Mouse (Mus musculus) left cerebral cortex, postnatal 4 days (tissue): Measurements from ENCODE around the gene H3f3a. TPM values are rescaled to one million over a fixed set of nuclear protein-coding genes. Genes with fewer than 3 reads are reported as not detected.

Experiments used
- DNase-seq: peaks from one replicate; pipeline ENCODE4 v3.0.0-alpha.2; 2022
- intact Hi-C: fragments of 180-260 bp; cut with DNase I; formaldehyde crosslinking; loops from one replicate; pipeline ENCODE4 v1.15.1; 2025
- total RNA-seq, 2 experiments: library from RNA; stranded (reverse); gene quantifications; 2 replicates each; pipeline ENCODE4 v1.2.3; 2021

H3f3a gene
- total RNA-seq, 2 experiments from 2014 or later, result 848 to 881 TPM

GRCm38 (mm10) chr1:180824721-180825120 is 11.0 kb upstream of the H3f3a start:
- intact Hi-C loops, result no loop called here
- DNase-seq, result no peak

- DNase-seq, result peak; percentile 31
- intact Hi-C loops, result no loop called here
Observed at GRCm38 (mm10) chr1:180823716-180824115, 10.0 kb upstream of the H3f3a start.

- no peak for DNase-seq
- intact Hi-C loops, result no loop called here
Observed at GRCm38 (mm10) chr1:180822276-180822675, 8.5 kb upstream of the H3f3a start.

GRCm38 (mm10) chr1:180821101-180821500 is 7.4 kb upstream of the H3f3a start:
- intact Hi-C loops, result no loop called here
- DNase-seq, result no peak

- intact Hi-C loops, result no loop called here
- DNase-seq, result no peak
Observed at GRCm38 (mm10) chr1:180818000-180818399, 4.3 kb upstream of the H3f3a start.

- intact Hi-C loops, result no loop called here
- DNase-seq, result peak; percentile 43
Observed at GRCm38 (mm10) chr1:180815371-180816024, 1.8 kb upstream of the H3f3a start.

- DNase-seq, result peak; percentile 98
- intact Hi-C loops, result loop anchor here (2.0 kb wide), 1 partner anchor 35 kb away; no protein-coding TSS in a partner anchor
Observed at GRCm38 (mm10) chr1:180813409-180813884, 296 bp downstream of the H3f3a start.

GRCm38 (mm10) chr1:180812463-180813408 is 1.0 kb downstream of the H3f3a start:
- intact Hi-C loops, result loop anchor here (2.0 kb wide), 1 partner anchor 36 kb away; no protein-coding TSS in a partner anchor
- peak; percentile 56 for DNase-seq

- no peak for DNase-seq
- intact Hi-C loops, result loop anchor here (2.0 kb wide), 1 partner anchor 37 kb away; no protein-coding TSS in a partner anchor
Observed at GRCm38 (mm10) chr1:180811596-180812462, 1.9 kb downstream of the H3f3a start.

GRCm38 (mm10) chr1:180810976-180811375 is 2.8 kb downstream of the H3f3a start:
- no peak for DNase-seq
- intact Hi-C loops, result no loop called here

GRCm38 (mm10) chr1:180808831-180809230 is 4.9 kb downstream of the H3f3a start:
- no peak for DNase-seq
- intact Hi-C loops, result no loop called here

- intact Hi-C loops, result no loop called here
- no peak for DNase-seq
Observed at GRCm38 (mm10) chr1:180803881-180804280, 9.9 kb downstream of the H3f3a start.

GRCm38 (mm10) chr1:180801466-180801994 is 12.2 kb downstream of the H3f3a start:
- intact Hi-C loops, result no loop called here
- DNase-seq, result no peak

GRCm38 (mm10) chr1:180800814-180801213 is 12.9 kb downstream of the H3f3a start:
- no peak for DNase-seq
- intact Hi-C loops, result no loop called here

GRCm38 (mm10) chr1:180800022-180800421 is 13.7 kb downstream of the H3f3a start:
- intact Hi-C loops, result no loop called here
- no peak for DNase-seq

GRCm38 (mm10) chr1:180799253-180799652 is 14.5 kb downstream of the H3f3a start:
- intact Hi-C loops, result no loop called here
- DNase-seq, result no peak

GRCm38 (mm10) chr1:180798660-180799059 is 15.1 kb downstream of the H3f3a start:
- intact Hi-C loops, result no loop called here
- no peak for DNase-seq

GRCm38 (mm10) chr1:180794170-180794569 is 19.6 kb downstream of the H3f3a start:
- DNase-seq, result peak; percentile 62
- intact Hi-C loops, result no loop called here

- no peak for DNase-seq
- intact Hi-C loops, result no loop called here
Observed at GRCm38 (mm10) chr1:180793445-180794117, 20.2 kb downstream of the H3f3a start.

GRCm38 (mm10) chr1:180792814-180793213 is 20.9 kb downstream of the H3f3a start:
- peak; percentile 56 for DNase-seq
- intact Hi-C loops, result no loop called here
